Mouse (Mus musculus) megakaryocyte-erythroid progenitor cell, adult 5-6 weeks (primary cell): ENCODE measurements at regions not wholly inside any gene's neighbourhood (a gene's known extent, or its start where the extent isn't known, plus 50 kb on each side); places are given as distances from the start of the nearest gene placed in this dataset.

Experiments
- ATAC-seq: replicated peaks from 2 replicates; pipeline ENCODE4 v1.8.0; 2016; ENCODE audit warnings: mild to moderate bottlenecking, inconsistent platforms; ENCODE audit not compliant: severe bottlenecking, poor library complexity, low FRiP score, low TSS enrichment

DNA sequence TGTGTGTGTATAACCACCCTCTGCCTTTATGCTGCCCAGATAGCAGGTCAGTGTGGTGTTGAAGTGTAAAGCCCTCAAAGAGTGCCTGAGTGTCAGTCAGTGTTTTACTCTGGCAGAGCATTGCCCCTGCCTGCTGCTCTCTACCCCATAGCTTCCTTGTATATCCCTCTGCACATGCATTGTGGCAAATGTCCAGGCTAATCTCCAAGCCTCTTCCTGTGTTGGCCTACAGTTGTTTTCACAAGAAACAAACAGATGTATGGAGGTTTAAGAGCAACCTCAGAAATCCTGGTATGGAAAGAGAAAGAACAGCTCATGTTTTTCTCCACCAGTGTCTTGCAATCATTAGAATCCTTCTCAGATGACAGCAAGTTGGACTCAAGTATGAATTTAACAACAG is 201.0 kb upstream of the Id2 start:
- ATAC-seq: no peak

DNA sequence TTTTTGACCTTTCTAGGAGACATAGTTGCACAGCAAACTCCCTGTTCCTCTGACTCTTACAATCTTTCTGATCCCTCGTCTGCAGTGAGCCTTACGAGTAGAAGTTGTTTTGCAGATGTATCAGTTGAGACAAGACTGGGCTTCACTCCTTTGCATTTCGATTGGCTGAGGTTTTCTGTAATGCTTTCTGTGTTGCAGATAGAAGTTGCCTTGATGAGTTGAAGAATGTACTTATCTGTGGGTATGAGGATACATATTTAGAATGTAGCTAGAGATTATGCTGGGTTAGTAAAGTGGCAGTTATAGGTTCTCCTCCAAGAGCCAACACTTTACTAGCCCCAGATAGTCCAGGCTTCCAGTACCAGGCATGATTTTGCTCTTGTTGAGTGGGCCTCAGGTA is 199.7 kb upstream of the Id2 start:
- peak; percentile 71 for ATAC-seq

DNA sequence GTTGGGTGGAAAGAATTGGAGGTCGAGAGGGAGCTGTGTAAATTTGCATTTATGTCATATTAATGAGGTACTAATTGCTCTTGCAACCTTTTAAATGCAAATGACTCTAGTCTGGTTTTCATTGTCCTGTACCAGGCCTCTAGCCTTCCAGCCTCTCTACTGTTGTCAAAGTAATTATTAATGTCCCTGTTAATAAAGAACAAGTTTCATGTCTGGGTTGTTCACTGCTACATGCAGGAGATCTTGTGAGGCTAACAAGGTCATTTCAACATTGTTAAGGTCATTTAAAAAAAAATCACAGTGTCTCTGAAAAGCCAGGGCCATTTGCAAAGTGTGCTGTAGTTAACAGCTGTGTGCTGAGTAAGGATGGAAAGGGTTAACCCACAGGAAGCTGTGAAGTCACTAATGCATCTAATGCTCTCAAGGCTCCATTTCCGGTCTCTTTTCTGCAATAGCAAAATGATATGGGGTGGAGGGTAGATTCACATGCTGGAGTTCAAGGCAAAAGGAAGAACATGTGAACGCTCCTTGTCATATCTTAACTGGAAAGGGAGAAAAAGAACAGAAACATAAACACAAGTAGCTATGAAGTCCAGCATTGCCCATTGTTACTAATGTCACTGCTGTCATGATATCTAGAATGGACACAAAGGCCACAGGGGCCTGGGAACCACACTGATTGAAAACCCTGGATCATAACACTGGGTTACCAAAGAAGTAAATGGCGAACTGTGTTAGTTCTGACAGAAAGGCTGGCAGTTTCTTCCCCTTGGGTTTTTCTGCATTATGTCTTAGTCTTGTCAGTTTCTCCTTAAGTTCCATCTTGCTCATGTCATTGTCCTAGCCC is 197.5 kb upstream of the Id2 start:
- ATAC-seq: no peak

DNA sequence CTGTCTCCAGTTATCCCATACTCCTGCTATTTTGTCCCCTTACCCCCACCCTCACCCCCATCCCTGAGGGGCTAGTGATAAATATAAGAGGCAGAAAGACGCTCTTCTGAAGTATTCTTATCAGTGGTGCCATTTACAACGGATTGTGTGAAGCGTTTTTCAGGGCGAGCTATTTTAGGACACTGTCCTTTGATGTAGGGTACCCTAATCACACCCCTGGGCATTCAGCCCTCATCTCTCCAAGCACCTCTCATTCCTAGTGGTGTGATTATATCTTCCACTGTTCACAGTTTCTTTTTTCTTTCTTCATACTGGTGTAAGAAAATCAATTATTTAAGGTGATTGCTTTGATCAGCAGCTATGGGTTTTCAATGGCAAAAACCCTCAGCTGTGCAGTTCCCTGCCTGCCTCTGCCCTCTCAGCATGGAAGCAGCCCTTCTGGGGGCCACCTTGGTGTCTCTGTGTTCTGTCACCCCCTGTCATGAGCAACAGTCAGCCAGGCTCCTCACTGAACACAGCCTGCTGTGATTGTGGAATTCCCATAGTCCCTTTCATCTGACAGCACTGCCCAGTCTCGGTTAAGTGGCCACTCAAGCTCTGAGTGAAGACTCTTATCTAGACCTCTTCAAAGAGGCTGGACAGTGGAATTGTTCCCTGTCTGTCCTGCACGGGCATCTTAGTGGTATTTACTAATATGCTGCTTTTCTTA is 196.7 kb upstream of the Id2 start:
- ATAC-seq: no peak

DNA sequence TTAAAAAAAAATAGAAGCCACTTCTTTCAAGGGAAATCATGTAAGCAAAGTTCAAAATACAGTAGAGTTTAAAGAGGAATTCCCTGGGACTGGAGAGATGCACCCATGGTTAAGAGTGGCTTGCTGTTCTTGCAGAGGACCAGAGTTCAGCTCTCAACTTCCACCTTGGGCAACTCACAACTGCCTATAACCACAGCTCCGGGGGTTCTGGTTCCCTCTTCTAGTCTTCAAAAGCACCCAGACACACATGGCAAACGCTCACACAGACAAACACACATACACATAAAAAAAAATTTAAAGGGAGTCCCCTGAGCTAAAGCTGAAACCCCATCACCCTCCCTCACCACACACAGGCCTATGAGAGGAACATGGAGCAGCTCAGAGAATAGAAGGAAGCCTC is 192.4 kb upstream of the Id2 start:
- ATAC-seq: no peak

DNA sequence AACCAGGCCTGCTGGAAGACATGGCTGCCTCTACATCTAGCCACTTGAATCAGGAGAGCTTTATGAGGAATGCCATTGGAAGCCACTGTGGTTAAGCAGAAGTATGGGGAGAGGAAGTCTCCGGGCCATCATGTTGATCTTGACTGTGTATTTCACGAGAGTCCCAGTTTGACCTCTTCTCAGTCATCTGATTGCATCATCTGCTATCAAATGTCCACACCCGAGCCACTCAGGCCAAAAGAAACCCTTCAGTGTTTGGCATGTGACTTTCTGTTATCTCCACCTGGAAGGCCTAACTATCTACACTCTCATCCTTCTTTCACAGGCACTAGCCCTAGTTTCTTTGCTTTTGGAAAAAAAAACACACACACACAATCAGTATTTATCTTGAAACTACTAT is 186.9 kb upstream of the Id2 start:
- ATAC-seq: no peak

DNA sequence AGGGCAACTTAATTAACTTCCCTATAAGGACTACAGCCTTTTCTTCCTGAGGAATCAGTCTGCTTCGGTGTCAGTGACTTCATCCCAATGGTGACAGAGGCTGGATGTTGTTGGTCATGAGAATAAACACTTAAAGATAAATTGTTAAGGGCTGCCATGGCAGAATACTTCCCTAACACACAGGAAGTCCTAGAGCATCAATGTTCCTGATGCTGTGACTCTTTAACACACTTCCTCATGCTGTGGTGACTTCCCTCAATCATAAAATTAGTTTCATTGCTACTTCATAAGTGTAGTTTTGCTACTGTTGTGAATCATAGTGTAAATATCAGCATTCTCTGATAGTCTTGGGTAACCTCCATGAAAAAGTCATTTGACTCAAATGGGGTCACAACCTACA is 184.5 kb upstream of the Id2 start:
- no peak for ATAC-seq

DNA sequence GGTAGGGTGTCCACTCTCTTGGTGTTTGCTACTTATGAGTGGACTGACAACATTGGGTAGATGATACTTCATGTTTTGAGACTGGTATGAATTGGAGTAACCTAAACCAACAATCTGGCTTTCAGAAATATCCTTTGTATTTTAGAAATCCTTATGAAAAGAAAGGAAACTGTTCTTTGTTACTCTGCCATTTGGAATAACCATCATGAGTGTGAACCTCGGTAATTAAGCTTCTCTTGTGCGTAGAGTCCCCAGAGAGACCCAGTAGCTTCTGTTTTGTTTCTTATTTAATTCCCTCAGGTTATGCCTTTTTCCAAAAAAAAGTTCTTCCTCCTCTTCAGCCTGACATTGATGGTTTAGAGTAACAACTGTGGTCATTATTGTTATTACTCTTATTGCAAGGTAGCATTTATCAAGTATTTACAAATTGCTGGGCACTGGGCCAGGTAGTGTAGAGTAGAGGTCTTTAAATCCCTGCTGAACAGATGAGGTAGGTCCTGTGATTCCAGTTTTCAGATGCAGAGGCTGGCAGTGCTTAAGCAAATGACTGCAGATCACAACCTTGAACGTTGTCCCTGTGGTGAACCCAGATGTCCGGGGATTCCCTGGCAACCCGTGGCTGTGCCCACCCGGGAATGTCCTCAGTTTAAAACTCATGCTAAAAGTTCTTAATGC is 176.8 kb upstream of the Id2 start:
- ATAC-seq: no peak

DNA sequence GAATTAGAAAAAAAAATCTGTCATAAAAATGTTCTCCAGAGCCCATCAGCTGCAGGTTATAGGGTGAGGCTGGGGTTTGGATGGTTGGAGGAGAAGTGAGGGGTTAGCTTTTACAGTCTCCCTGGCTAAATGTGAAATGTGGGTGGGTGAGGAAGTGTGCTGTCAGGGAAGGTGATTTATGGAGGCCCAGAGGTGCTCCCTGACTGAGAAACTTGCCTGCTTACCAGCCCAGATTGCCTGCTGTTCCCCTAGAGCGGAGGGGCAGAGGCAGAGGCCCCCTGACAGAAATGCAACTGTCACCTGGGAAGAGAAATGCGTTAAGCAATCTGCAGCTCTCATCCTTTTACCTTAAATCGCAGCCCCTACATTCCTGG is 175.8 kb upstream of the Id2 start:
- no peak for ATAC-seq

DNA sequence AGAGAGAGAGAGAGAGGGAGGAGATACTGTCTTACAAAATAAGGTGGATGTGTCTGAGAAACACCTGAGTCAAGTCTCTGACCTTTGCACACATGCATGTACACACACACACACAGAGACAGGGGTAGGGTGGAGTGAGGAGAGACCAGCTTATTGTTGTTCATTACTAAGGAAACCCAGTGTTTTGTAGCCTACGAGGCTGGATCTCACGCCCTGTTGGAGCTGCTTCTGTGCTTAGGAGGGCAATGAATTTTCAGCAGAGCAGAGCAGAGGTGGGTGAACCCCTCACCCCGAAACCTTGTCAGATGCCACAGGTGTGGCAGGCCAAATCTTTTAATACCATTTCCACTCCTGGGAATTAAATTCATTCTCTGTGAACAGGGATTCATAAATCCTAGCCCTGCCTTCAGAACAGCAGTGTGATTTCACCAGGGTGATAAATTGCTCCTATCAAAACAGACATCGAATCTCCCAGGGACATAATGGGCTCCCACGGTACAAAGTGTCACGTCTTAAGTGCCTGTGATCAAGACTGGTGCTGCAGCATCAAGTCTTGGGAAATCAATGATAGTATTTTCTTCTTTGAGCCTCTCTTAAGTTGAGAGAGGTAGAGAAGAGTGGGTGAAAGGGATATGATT is 175.3 kb upstream of the Id2 start:
- ATAC-seq: no peak

DNA sequence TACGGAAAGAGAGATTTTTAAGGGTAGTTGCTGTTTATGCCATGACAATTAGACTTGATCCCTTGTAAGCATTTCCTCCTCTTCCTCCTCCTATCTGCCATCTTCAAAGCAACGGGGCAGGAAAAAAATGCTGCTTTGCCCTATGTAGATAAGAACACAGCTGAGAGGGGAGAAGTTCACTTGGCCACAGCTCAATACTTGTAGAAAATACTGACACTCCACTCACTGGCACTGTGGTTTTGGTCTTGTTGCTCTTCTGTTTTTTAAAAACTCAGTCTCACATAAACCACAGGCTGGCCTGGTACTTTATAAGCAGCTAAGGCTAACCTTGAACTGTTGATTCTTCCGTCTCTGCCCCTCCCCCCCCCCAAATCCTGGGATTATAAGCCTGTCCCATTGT is 172.9 kb upstream of the Id2 start:
- peak; percentile 68 for ATAC-seq

DNA sequence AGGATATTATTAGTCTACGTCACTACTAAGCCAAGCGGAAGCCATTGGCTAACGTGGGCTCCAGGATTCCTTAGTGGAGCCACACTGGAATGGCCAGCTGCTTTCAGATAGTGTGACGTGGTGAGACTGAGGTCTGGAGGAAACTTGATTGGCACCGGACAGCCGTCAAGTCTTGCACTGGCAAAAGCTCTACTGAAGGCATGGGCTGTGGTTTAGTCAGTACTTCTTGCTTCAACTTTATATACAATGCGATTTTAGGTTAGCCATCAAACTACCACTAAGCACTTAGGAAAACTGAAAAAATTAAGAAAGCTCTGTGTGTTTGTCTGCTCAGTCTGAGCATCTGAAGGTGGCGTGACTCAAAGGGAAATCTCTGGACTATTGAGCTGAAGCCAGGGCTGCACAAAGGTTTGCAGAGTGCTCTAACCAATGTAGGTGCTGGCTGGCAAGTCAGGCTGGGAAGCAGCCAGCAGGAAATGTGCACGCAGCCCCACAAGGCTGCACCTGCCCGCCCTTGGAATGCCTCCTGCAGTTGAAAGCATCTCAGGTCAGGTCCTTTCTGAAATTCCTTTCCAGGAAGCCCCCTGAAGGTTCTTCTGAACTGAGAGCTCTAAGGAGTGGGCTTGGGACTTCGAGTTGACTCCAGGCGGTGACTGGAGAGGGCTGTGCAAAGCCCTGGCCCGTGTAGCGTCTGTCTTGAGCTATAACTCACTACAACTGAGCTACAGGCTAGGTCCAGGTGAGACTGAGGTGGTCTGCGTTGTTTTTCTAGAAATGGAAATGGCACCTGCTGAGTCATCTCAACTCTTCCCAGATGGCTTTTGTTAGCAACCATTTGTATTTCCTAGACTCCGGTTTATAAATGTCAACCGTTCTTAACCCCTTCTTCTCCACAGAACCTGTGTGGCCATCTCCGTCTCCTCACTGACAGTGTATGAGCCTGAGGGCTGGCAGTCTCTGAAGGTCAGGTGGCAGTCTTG is 172.2 kb upstream of the Id2 start:
- no peak for ATAC-seq

DNA sequence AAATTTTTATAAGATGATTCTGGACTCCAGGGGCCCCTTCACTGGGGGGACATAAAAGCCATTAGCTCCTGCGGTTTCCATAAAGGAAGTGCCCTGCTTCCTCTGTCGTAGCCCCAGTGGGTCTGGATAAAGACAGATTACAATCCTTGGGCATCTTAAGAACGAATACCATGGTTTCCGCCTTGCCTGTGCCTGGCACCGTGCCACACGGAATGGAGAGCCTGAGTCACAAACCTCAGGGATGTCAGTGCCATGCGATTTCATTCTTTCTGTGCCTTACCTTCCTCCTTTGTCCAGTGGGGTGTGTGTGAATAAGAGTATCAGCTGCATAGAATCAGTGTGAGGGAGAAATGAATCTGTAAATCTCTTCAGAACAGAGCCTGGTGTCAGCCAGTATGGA is 171.4 kb upstream of the Id2 start:
- ATAC-seq: no peak; the same call in 1 of the 2 replicates

DNA sequence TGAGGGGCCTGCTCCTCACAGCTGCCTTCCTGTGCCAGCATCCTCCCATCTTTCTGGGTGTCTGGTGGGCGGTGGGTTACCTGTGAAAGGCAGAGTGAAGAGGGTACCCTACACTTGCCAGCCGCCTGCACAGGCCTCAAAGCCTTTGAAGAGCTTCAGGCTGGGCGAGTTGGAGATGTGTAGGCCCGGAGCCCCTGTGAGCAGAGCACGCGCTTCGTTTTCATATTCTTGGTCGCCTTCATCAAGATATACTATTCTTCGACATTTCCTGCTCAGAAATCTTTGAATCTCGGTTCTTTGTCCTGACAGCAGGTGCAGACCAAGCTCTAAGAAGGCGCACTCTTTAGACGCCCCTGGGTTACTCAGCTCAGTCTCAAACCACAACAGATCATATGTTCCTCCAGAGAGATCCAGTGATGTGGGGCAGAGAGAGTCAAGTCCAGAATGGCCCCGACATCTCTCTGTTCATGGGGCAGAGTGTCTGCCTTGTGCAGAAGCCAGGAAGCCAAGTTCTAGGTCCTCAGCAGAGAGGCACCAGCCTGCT is 170.7 kb upstream of the Id2 start:
- ATAC-seq: peak; percentile 17; the same call in 1 of the 2 replicates

DNA sequence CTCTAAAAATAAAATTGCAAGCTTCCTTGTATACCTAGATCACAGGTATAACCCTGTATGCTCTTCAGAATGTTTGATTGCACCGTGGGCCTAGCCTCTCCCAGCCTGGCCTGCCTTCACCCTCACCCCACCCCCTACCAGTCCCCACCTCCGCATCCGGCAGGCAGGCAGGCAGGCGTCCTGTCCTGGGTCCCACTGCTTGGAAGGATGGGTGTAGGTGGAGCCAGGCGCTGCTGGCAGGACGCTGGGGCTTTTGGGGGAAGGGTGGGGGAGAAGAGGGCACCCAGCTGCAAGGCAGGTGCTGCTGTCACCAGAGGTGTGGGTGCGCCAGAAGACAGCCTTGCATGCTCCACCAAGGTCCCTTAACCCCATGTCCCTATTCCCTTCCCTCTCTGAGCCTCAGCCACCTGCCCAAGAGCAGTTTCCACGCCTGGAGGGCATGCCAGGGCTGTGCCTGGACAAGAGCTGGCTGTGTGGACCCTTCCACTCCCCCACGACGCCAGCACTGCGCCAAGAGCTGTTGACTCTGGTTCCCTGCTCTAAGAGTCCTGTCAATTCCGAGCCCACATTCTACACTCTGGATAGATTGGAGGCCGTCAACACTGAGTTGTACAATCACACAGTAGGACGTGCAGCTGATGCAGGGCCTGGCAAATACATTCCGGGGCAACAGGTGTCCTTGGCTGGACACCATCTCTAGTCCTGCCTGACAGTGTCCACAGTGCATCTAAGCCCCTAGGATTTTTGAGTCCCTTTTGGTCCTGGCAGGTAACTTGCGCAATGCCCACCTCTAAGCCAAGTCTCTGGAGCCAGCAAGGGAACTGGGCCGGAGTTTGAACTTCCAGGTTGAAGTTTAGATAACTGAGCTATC is 170.0 kb upstream of the Id2 start:
- ATAC-seq: no peak

DNA sequence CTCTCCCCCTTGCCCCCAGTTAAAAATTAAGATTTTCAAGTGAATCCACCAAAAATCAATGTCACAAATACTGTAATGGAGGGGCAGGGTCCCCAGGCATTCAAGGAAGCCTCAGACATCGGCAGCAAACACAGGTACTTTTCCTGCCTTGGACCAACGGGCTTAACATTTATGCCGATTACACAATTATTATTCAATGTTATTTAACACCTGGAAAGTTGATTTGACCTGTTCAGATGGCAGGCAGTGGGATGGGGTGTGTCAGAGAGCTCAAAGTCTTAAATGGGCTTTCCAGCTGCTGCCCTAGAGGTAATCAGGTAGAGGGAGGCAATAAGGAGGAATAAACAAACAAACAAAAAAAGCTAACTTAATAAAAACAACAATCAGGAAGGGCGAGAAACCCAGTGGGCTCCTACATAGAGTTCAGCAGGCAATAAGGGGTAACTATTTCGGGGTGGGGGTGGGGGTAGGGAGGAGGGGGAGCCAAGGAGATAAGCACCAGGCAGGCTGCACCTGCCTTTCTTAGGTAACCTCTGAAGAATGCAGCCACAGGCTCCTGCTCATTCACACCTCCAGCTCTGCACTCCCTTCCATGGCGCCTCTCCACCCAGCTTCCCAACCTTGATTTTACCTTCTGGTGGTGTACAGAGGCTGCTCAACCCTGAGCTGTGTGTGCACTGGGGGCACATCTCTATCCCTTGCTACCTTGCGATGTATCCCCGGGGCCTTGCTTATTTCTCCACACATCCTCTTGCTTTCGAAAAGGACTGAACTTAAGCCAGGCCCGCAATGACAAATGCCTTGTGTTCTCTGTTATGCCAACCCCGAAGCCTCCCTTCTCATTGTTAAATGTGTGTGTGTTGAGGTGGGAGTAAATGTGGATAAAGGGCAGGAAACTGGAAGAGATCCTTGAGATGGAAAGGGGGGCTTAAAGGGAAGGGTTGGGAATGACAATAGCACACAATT is 168.9 kb upstream of the Id2 start:
- no peak for ATAC-seq

DNA sequence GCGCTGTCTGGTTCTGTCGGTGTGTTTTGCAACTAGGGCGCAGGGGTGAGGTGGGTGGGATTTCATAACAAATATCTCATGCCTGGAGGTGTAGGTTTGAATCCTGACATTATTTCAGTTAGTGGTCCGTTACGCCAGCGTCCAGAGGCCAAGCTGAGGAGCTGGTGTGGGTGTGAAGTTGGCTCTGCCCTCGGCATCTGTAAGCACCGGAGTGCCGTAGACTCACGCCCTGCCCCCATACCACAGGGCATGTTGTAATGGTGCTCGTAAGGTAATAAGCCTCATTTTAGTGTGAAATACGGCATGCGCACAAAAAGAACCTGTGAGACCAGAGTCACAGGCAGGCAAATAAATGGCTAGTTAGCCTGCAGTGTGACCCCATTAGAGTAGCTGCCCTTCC is 168.1 kb upstream of the Id2 start:
- ATAC-seq: no peak
